16 mouse cellular contexts compared by ENCODE assay signal in the genomic region with DNA sequence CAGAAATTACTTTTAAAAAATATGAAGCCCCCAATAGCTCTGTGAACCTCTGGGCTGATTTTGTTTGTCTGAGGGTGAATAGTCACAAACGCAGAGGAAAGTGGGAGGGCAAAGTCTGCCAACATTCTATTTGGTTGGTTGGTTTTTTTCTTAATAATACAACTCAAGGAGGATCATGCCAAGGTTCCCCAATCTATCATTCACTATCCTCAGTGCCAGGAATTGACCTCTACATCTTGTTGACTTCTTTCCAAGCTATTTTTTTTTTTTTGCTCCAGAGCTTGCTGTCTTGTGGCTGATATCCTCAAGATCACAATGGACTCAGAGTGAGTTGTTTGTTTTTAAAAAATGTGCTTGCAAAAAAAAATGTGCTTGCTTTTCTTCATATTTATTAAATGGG.
"Had no signal": no experiment of that assay in that cellular context is flagged by ENCODE, and none has a peak within 500 bp of the region (broad histone marks: within the 10 kb centered on the region; RNA-seq: fewer than 3 reads in every experiment).

No protein-coding gene starts in this region.

- H3K9me3 ChIP-seq: lung, embryonic 15.5 days; megakaryocyte, embryonic 14.5 days; midbrain, embryonic 13.5 days; midbrain, embryonic 15.5 days; neural tube, embryonic 12.5 days; stomach, embryonic 15.5 days had no signal

- DNase-seq: lung, adult 2 months; lung, postnatal 14 days; lung, postnatal 36 days; right cerebral cortex, postnatal 14 days; thymus, adult 2 months; thymus, postnatal 25 days had no signal

- H3K9ac ChIP-seq: lung, embryonic 15.5 days; midbrain, embryonic 13.5 days; midbrain, embryonic 15.5 days; neural tube, embryonic 12.5 days; stomach, embryonic 15.5 days had no signal

- H3K4me1 ChIP-seq: lung, embryonic 15.5 days; megakaryocyte, embryonic 14.5 days; midbrain, embryonic 13.5 days; midbrain, embryonic 15.5 days; neural tube, embryonic 12.5 days; stomach, embryonic 15.5 days had no signal

- H3K4me2 ChIP-seq: lung, embryonic 15.5 days; midbrain, embryonic 11.5 days; midbrain, embryonic 13.5 days; midbrain, embryonic 15.5 days; neural tube, embryonic 12.5 days; stomach, embryonic 15.5 days had no signal

- H3K27me3 ChIP-seq: lung, embryonic 15.5 days; megakaryocyte, embryonic 14.5 days; midbrain, embryonic 13.5 days; midbrain, embryonic 15.5 days; neural tube, embryonic 12.5 days; stomach, embryonic 15.5 days had no signal

- H3K4me3 ChIP-seq: lung, embryonic 15.5 days; megakaryocyte, embryonic 14.5 days; midbrain, embryonic 13.5 days; midbrain, embryonic 15.5 days; neural tube, embryonic 12.5 days; stomach, embryonic 15.5 days had no signal

- ATAC-seq: lung, postnatal 0 days; midbrain, embryonic 13.5 days; midbrain, embryonic 15.5 days had no signal

- H3K27ac ChIP-seq: lung, embryonic 15.5 days; macrophage; midbrain, embryonic 13.5 days; midbrain, embryonic 15.5 days; neural tube, embryonic 12.5 days; stomach, embryonic 15.5 days; stomach, postnatal 0 days had no signal

- H3K36me3 ChIP-seq: lung, embryonic 15.5 days; midbrain, embryonic 13.5 days; midbrain, embryonic 15.5 days; neural tube, embryonic 12.5 days; stomach, embryonic 15.5 days had no signal
